Mouse (Mus musculus): ENCODE measurements around the gene Arvcf.

The Arvcf gene

GRCm38 (mm10) chr16:18390399-18390798 is 42.4 kb downstream of the Arvcf start:
- DNase-seq, result no peak

- DNase-seq, result no peak
Measured at GRCm38 (mm10) chr16:18391127-18391526, 43.1 kb downstream of the Arvcf start.

- no peak for DNase-seq
Measured at GRCm38 (mm10) chr16:18391728-18392127, 43.7 kb downstream of the Arvcf start.

- DNase-seq, result peak; percentile 92
Measured at GRCm38 (mm10) chr16:18392469-18393426, 44.8 kb downstream of the Arvcf start.

DNA sequence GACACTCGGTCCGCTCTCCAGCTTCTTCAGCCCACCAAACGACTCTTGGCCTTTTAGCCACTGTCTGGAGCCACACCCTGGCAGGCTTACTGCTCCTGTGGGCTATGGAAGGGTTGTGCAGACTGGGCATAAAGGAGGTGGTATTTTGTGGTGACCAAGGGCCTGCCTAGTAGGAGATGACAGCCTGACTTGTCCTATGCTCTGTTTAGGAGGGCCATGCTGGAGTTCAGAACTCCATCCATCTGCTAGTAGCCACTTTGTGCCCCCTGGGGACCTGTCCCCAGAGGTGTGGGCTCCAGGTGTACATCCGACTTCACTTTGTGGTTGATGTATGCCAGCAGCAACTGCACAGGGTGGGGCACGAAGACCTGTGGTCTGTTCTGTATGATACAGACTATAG is 45.6 kb downstream of the Arvcf start:
- no peak for DNase-seq

DNA sequence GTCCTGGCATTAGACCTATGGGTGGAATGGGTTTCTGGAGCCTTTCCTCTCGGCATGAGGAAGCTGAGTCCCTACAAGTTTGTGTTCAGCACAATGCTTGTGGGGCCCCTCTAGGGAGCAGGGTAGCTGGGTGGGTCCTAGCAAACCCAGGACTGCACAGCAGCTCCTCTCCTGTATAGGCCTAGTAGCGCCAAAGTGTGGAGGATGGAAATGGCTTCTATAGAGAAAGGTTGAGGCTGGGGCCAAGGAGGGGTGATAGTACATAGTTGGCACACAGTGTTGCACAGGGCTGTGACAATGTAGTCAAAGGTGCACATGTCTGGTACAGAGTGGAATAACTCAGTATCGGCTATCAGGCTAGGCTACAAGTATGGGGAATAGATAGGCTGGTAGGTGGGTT is 46.1 kb downstream of the Arvcf start:
- DNase-seq, result no peak

DNA sequence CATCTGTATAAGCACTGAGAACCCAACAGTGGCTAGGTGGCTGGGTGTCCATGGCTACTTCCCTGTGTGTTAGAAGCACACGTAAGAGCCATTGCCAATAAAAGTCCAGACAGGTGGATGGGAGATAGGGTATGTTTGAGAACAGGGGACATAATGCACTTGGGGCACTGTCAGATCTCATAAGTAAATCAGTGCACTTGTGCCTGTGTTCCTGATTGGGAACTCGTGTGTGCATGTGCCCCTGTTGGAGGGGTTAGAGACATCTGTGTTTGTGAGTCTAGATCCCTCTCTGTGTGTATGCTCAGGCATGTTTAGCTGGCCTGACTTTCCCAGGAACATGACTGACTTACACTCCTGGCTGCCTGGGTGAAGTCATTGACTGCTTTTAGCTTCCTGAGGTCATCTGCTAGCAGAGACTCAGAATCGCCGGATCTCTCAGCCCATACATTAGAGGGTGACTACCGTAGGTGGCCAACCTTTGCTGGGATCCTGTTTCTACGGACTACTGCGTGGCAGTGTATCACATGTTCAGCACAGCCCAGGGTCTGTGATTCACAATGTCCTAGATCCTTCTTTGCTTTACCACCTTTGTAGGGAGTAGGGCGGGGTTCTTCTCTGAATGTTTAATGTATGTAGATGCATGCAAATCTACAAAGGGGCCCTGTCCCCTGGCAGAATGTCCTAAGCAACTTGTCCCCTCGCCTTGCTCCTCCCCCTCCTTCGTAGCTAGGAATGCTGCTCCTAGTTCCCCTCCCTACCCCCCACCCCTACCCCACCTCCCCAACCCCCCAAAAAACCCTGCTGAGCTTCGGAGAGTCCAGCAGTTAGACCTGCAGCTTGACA is 47.0 kb downstream of the Arvcf start:
- DNase-seq, result peak; percentile 65

DNA sequence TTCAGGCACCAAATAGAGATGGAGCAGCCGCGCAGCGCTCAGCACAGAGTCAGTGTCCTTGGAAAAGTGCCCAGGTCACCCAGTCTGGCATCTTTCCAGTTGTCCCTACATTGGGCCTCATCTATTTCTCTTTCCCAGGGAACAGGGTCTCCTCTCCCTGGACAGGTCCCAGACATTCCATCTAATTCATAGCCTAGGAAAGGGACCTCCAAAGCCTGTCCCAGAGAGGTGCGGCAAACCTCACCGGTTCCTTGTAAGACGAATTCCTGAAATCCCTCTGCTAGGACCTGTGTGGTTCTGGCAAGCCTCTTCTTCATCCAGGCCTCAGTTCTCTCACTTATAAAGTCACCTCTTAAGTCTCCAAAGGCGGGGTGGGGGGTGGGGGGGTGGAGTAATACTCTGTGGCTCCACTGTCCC is 47.6 kb downstream of the Arvcf start:
- no peak for DNase-seq

DNA sequence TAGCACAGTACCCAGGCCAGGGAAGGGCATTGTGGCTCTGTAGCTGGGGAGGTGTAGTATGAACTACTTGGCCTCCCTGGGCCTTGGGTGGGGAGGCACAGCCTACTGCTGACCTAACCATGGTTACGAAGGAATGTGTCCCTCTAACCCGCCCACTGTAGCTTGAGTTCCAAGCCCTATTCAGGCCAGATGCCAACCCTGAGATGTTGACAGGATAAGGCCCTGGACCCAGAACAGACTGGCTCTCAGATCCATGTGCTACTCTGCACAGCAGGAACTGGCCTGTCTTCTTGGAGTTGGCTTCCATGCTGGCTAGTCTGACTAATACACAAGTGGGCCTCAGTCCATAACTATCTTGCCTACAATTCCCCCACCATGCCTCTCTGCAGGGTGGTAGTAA is 48.2 kb downstream of the Arvcf start:
- no peak for DNase-seq

DNA sequence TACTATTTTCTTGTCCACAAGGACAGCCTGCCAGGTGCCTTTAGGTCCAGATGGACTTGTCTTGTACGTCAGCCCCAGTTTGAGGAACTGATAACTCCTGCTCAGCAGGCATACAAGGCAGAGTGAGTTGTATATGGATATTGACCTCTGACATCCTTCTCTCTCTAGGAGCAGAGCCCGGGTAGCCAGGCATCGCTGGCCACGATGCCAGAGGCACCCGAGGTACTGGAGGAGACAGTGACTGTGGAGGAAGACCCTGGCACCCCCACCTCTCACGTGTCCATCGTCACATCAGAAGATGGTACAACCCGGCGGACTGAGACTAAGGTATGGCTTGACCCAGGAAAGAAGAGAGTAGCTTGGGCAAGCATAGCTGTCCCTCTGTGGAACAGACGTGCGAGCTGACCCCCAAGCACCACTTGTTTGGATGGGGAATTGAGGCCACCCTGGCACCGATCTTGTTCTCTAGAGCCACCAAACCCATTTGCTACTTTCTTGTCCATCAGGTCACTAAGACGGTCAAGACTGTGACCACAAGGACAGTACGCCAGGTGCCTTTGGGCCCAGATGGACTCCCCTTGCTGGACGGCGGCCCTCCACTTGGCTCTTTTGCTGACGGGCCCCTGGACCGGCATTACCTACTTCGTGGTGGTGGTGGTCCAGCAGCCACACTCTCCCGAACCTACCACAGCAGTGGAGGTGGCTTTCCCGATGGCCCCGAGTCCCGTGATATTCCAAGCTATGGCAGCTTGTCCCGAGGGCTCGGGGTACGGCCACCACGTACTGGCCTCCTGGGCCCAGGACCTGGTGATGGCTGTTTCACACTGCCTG is 49.0 kb downstream of the Arvcf start:
- no peak for DNase-seq

GRCm38 (mm10) chr16:18400028-18400427 is 52.0 kb downstream of the Arvcf start:
- DNase-seq, result no peak

DNA sequence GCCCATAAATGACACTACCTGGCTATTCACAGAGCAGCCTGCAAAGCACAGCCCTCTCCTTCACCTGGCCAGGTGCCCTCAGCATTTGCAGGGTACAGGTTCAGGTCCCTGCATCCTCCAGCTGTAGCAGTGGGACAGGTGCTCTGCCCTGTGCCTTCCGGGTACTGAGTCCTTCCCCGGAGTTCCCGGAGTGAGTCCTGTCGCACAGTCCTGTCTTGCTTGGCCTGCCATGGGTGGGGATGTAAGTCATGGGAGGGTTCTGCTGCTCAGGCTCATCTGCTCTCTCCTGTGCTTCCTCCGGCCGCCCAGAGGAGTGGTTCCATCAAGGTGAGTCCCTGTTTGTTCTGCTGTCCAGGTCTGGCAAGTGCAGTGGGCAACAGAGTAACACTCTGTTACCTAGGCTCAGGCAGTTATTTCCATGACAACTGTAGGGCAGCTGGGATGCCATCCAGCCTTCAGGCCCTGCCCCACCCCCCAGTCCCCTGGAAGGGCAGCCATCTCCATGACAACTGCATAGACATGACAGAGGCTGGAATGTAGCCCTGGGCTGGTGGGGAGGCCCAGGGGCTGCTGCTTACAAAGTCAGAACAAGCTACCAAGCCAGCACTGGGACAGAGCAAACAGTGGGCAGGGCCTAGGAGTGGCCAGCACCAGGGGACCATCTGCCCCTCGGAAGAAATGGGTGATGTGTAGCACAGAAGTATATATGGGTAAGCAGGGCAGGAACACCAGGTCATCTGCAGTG is 52.7 kb downstream of the Arvcf start:
- peak; percentile 89 for DNase-seq

DNA sequence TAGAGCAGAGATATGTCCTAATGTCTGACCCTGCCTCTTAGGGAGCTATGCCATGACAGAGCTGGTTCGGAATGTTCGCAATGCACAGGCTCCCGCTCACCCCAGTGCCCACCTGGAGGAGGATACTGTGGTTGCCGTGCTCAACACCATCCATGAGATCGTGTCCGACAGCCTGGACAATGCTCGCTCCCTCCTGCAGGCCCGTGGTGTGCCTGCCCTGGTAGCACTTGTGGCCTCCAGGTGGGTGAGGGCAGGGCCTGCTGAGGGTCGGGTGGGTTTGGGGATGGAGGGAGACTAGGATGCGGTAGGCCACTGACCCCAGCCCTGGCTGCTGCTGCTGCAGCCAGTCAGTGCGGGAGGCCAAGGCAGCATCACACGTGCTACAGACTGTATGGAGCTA is 55.3 kb downstream of the Arvcf start:
- DNase-seq, result no peak

- no peak for DNase-seq
Measured at GRCm38 (mm10) chr16:18405091-18405854, 57.3 kb downstream of the Arvcf start.

- DNase-seq, result no peak
Measured at GRCm38 (mm10) chr16:18405876-18406275, 57.9 kb downstream of the Arvcf start.

- peak; percentile 68 for DNase-seq
Measured at GRCm38 (mm10) chr16:18406293-18406692, 58.3 kb downstream of the Arvcf start.

GRCm38 (mm10) chr16:18407912-18408311 is 59.9 kb downstream of the Arvcf start:
- DNase-seq, result no peak

- no peak for DNase-seq
Measured at GRCm38 (mm10) chr16:18409776-18410175, 61.8 kb downstream of the Arvcf start.

- DNase-seq, result no peak
Measured at GRCm38 (mm10) chr16:18410418-18410817, 62.4 kb downstream of the Arvcf start.

- DNase-seq, result no peak
Measured at GRCm38 (mm10) chr16:18411026-18411649, 63.2 kb downstream of the Arvcf start.
